Mouse (Mus musculus) lung, embryonic 16.5 days (tissue): ENCODE data around the gene Nop58. TPM values are rescaled to one million over a fixed set of nuclear protein-coding genes. Genes with fewer than 3 reads are reported as not detected.
"Not testable (repeated sequence)": the region's sequence is repeated elsewhere in the genome, so short reads cannot be mapped to it uniquely, and the experiment has no call there.

Source experiments
- ATAC-seq: fragments of 200-750 bp; cut with Nextera tagmentation; 2 replicates; pipeline ENCODE4 v1.8.0; 2017; ENCODE audit warnings: low read depth, mild to moderate bottlenecking, moderate library complexity
- H3K27ac ChIP-seq: fragments of 300-500 bp; sonication (generic); 2 replicates; pipeline ENCODE4 v1.5.1; 2014; ENCODE audit warnings: mild to moderate bottlenecking, control low read depth, low read length
- H3K27me3 ChIP-seq: fragments of 300-500 bp; sonication (generic); 2 replicates; pipeline ENCODE4 v1.6.1; 2014; ENCODE audit warnings: low read depth, low read length, mixed read lengths; ENCODE audit not compliant: control insufficient read depth, insufficient read depth
- H3K36me3 ChIP-seq: fragments of 300-500 bp; sonication (generic); 2 replicates; pipeline ENCODE4 v1.6.1; 2014; ENCODE audit warnings: low read length; ENCODE audit not compliant: control insufficient read depth, insufficient read depth
- H3K4me1 ChIP-seq: fragments of 300-500 bp; sonication (generic); replicated peaks from 2 replicates; pipeline ENCODE4 v1.6.1; 2014; ENCODE audit warnings: low read length, mixed read lengths; ENCODE audit not compliant: control insufficient read depth, insufficient read depth
- H3K4me2 ChIP-seq: fragments of 300-500 bp; sonication (generic); 2 replicates; pipeline ENCODE4 v1.6.1; 2014; ENCODE audit warnings: low read depth, low read length, control low read depth
- H3K4me3 ChIP-seq: fragments of 300-500 bp; sonication (generic); 2 replicates; pipeline ENCODE4 v1.5.1; 2014; ENCODE audit warnings: mild to moderate bottlenecking, low read length, control low read depth
- H3K9ac ChIP-seq: fragments of 300-500 bp; sonication (generic); 2 replicates; pipeline ENCODE4 v1.6.1; 2014; ENCODE audit warnings: low read length, control low read depth
- H3K9me3 ChIP-seq: fragments of 300-500 bp; sonication (generic); 2 replicates; pipeline ENCODE4 v1.6.1; 2016; ENCODE audit warnings: low read length; ENCODE audit not compliant: control insufficient read depth
- WGBS: fragments of 180-500 bp; shearing (Covaris S2); extraction: QIAGEN DNeasy Blood & Tissue Kit; methylation state at CpG from one replicate; pipeline ENCODE4 v1.1.7; 2014; 5-methylcytosine and 5-hydroxymethylcytosine counted together
- polyA plus RNA-seq: library from polyadenylated mRNA; unstranded; fragments of >200 nt; fragmentation: Nextera tagmentation; extraction: Ambion mirVana; gene quantifications from 2 replicates; pipeline ENCODE4 v1.2.1, GENCODE M21; 2015

Nop58 gene
- polyA plus RNA-seq, 1 experiment from 2014 or later = 207 TPM

DNA sequence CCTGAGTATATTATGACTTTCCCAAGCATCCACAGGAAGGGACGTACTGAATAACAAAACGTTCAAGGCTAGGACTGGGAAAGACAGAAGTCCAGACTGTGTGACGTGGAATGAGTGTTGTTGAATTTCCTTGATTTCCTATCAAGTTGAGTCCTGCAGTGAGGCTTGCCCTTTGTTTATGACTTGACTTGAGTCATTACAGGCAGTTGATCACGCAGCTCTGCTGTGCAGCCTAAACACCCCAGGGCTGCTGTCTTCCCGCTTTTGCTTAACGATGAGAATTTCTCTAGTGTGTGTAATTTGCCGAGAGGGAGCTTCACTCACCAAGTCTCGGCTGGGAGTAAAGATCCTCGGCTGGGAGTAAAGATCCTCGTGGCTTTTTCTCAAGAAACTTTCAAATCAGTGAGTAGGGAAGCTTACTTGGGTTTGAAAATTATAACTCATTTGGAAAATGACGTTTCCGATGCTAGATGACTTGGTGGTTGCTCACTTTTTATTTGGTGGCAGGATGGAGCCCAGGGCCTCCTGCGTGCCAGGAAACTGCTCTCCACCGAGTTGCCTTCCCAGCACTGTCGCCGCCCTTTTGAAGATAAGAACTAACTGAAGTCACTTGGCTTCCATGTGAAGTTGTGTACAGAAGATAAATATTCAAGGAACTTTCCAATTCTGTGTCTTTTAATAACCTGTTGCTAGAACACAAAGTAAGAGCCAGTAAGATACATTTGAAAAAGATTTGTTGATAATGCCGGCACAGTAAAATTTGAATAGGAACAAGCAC is 55.0 kb downstream of the Nop58 start:
- no peak overlapping the region for H3K4me3 ChIP-seq
- H3K4me1 ChIP-seq = peaks cover 8% of the 10 kb centered on the region
- H3K27me3 ChIP-seq = no peaks in the 10 kb centered on the region
- no peaks in the 10 kb centered on the region for H3K9me3 ChIP-seq
- H3K9ac ChIP-seq = no peak overlapping the region
- 40% methylated on average over 17 of the region's 17 CpGs for WGBS
- H3K36me3 ChIP-seq = no peaks in the 10 kb centered on the region
- H3K27ac ChIP-seq = no peak overlapping the region
- ATAC-seq = no peak
- no peak overlapping the region for H3K4me2 ChIP-seq

DNA sequence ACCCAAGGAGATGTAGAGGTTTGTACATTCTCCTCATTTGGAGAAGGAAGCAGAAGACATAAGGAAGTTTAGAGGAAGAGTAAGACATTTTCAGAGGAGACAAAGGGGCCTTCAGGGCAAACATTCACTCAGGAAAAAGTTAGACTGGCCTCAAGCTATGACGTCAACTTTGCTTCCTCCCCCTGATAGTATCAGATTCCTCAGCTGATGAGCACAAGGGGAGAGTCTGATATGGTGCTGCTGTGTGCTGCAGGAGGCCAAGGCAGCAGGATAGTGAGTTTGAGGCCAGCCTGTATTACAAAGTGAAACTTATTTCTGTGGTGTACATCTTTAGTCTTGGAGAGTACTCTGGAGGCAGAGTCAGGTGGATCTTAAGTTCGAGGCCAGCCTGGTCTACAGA is 64.3 kb downstream of the Nop58 start:
- Histone ChIP-seq H3K4me2 (no peak overlapping the region), H3K36me3 (no peaks in the 10 kb centered on the region), H3K9ac (no peak overlapping the region), H3K4me1 (no peaks in the 10 kb centered on the region), H3K9me3 (no peaks in the 10 kb centered on the region), H3K4me3 (no peak overlapping the region), H3K27ac (no peak overlapping the region), H3K27me3 (no peaks in the 10 kb centered on the region)
- 46% methylated on average over 2 of the region's 2 CpGs for WGBS
- no peak for ATAC-seq

DNA sequence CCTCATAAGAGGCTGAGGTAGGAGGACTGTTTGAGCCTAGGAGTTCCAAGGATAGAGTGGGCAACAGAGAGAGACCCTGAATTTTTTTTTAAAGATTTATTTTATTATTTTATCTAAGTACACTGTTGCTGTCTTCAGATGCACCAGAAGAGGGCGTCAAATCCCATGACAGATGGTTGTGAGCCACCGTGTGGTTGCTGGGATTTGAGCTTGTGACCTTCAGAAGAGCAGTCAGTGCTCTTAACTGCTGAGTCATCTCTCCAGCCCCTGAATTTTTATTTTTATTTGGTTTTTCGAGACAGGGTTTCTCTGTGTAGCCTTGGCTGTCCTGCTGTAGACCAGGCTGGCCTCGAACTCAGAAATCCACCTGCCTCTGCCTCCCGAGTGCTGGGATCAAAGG is 65.0 kb downstream of the Nop58 start:
- H3K9ac ChIP-seq, H3K27ac ChIP-seq, H3K9me3 ChIP-seq, H3K4me3 ChIP-seq, H3K36me3 ChIP-seq, H3K4me1 ChIP-seq, H3K27me3 ChIP-seq, H3K4me2 ChIP-seq, ATAC-seq: not testable (repeated sequence)
- WGBS = 68% methylated on average over 5 of the region's 5 CpGs

DNA sequence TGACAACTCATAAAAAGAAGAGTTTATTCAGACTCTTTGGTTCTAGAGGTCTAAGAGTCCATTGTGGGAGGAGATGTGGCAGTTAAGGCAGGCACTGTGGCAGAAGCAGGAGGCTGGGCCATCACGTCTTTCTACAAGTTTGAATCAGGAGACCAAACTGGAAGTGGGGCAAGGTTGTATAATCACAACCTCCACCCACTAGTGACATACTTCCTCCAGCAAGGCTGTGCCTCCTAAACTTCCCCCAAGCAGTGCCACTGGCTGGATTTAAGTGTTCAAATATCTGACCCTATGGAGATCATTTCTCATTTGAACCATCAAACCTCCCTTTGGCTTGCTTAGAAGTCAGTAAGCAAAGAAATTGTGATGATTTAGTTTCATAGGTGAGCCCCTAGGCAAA is 70.5 kb downstream of the Nop58 start:
- H3K4me3 ChIP-seq = no peak overlapping the region
- H3K27me3 ChIP-seq = no peaks in the 10 kb centered on the region
- H3K27ac ChIP-seq = no peak overlapping the region
- no peaks in the 10 kb centered on the region for H3K36me3 ChIP-seq
- 68% methylated on average over 1 of the region's 1 CpGs for WGBS
- H3K4me1 ChIP-seq = no peaks in the 10 kb centered on the region
- no peak overlapping the region for H3K9ac ChIP-seq
- no peak overlapping the region for H3K4me2 ChIP-seq
- no peaks in the 10 kb centered on the region for H3K9me3 ChIP-seq
- ATAC-seq = no peak

DNA sequence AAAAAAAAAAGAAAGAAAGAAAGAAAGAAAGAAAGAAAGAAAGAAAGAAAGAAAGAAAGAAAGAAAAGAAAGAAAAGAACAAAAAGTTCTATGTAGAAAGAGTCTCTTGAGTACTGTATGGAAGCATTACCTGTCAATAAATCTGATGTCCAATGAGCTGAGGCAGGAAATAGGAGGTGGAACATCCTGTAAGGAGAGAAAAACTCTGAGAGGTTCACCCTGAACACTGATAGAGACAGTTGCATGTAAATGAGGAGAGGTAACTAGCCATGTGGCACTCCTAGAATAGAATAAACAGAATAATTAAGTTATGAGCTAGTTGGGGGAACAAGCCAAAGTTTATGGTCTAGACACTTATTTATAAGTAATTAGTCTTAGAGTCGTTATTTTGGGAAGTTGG is 73.6 kb downstream of the Nop58 start:
- Histone ChIP-seq H3K36me3 (no peaks in the 10 kb centered on the region), H3K27me3 (no peaks in the 10 kb centered on the region), H3K4me3 (no peak overlapping the region), H3K4me2 (no peak overlapping the region), H3K4me1 (no peaks in the 10 kb centered on the region), H3K9me3 (no peaks in the 10 kb centered on the region), H3K9ac (no peak overlapping the region), H3K27ac (no peak overlapping the region)
- no peak for ATAC-seq
- 92% methylated on average over 1 of the region's 1 CpGs for WGBS

DNA sequence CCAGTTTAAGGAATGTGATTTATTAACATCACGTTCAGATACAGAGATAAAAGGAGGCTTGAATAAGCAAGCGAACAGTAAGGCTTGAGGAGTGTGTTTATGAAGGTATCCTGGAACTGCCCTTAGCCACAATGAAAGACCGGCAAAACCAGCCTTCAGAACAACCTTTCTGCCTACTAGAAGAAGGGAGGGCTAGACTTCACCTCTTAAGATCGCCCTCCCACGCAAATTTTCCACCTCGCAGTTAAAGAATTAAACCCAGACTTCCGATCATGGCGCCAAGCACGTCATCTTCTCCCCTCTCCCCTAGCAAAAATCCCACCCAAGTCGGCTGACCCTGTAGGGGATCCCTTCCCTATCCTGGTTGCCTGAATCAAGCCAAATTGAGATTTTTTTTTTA is 77.4 kb downstream of the Nop58 start:
- peak overlapping the region; percentile 97 for H3K9ac ChIP-seq
- peaks cover 4% of the 10 kb centered on the region; the same call in 1 of the 2 replicates for H3K4me1 ChIP-seq
- peak overlapping the region; percentile 96 for H3K4me3 ChIP-seq
- H3K9me3 ChIP-seq = no peaks in the 10 kb centered on the region
- no peaks in the 10 kb centered on the region for H3K36me3 ChIP-seq
- no peak for ATAC-seq
- peak overlapping the region; percentile 100 for H3K27ac ChIP-seq
- no peaks in the 10 kb centered on the region for H3K27me3 ChIP-seq
- WGBS = 2% methylated on average over 10 of the region's 10 CpGs
- H3K4me2 ChIP-seq = peak overlapping the region; percentile 89

DNA sequence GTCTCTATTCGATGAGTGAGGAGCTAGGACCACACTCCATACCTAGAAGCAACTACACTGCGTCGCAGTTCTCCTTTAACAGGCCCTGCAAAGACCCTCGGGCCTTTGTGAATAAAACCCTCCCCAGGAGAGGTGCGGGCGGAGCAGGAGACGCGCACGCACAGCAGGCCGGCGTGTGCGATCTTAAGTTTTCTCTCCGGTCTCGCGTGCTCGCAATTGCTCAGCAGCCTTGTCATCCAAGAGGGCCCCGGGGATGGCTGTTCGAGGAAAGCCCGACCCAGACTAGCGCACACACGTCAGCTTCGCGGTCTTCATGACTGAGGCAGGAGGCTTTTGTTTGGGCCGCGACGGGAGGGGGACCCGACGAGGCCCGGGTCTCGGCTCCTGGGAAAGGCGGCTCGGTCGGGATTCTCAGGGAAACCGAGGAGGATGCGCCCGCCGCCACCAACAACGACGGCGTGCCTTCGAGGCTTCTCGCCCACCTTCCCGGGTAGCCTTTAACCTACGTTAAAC is 77.9 kb downstream of the Nop58 start:
- H3K4me2 ChIP-seq = peak overlapping the region; percentile 89
- H3K4me1 ChIP-seq = peaks cover 4% of the 10 kb centered on the region; the same call in 1 of the 2 replicates
- H3K9me3 ChIP-seq = no peaks in the 10 kb centered on the region
- under 1% methylated on average over 44 of the region's 44 CpGs for WGBS
- H3K27ac ChIP-seq = peak overlapping the region; percentile 100
- peak overlapping the region; percentile 97 for H3K9ac ChIP-seq
- no peaks in the 10 kb centered on the region for H3K27me3 ChIP-seq
- H3K4me3 ChIP-seq = peak overlapping the region; percentile 96
- peak; percentile 44 for ATAC-seq
- no peaks in the 10 kb centered on the region for H3K36me3 ChIP-seq

DNA sequence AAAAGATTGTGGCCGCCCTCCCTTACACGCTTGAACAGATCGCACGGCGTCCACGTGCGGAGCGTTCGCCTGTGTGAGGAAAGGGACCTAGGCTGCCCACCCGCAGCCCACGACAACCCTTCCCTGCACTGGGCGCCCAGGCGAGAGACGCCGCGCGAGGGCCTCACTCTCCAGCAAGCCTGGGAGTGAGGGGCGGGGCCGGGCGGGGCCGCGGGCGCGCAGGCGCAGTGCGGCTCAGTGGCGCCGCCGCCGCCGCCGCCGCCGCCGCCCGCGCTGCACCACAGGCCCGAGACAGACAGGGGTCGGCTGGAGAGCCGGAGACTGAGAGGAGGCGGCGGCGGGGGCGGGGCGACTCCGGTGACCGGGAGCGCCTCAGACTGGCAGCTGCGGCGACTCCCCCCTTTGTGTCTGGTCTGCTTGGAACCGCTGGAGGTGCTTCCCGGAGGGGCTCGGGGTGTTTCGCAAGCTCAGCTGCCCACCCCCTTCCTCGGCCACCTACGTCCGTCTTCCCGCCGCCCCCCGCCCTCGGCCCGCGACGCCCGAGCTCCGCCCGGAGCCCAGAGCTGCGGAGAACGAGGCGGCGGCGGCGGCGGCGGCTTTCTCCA is 78.5 kb downstream of the Nop58 start, which contains the start of gene Bmpr2:
Bmpr2 (plus strand) TSS at position 237 of the 605 bp plus-strand sequence.
- H3K27me3 ChIP-seq = no peaks in the 10 kb centered on the region
- peak within 1 kb of the TSS; percentile 96 for H3K4me3 ChIP-seq
- H3K27ac ChIP-seq = peak within 1 kb of the TSS; percentile 100
- peaks cover 4% of the 10 kb centered on the region; the same call in 1 of the 2 replicates for H3K4me1 ChIP-seq
- peak within 1 kb of the TSS; percentile 97 for H3K9ac ChIP-seq
- H3K9me3 ChIP-seq = no peaks in the 10 kb centered on the region
- WGBS = 0% methylated on average over 37 of the region's 75 CpGs
- H3K36me3 ChIP-seq = peaks cover 1% of the 10 kb centered on the region; the same call in 1 of the 2 replicates
- H3K4me2 ChIP-seq = peak within 1 kb of the TSS; percentile 89
- peak; percentile 94 for ATAC-seq

DNA sequence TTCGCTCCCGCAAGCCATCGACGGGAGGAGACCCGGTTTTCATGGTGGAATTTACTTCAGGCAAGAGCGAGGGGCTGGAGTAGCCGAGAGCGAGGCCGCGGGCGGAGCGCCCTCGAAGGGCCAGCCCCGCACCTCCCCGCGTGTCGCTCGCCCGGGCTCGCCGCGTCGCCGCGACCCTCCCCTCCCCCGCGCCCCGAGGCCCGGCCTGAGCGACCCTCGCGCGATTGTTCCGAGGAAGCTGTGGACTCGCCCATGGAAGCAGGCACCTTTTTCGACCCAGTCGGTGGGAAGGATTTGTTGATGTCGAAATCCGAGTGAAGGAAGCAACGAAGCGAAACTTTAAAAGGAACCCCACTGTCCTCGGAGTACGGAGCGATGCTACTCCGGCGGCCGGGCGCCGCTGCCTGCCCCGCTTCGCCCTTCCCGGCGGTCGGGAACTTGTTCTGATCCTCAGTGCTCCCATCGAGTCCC is 79.0 kb downstream of the Nop58 start:
- peak; percentile 78 for ATAC-seq
- H3K4me1 ChIP-seq = peaks cover 4% of the 10 kb centered on the region; the same call in 1 of the 2 replicates

More for the DNA sequence above, 79.0 kb downstream of the Nop58 start:
- Histone ChIP-seq H3K27ac (peak overlapping the region; percentile 100), H3K4me2 (peak overlapping the region; percentile 54), H3K36me3 (peaks cover 4% of the 10 kb centered on the region; the same call in 1 of the 2 replicates), H3K27me3 (no peaks in the 10 kb centered on the region), H3K4me3 (peak overlapping the region; percentile 96), H3K9me3 (no peaks in the 10 kb centered on the region), H3K9ac (peak overlapping the region; percentile 97)
- under 1% methylated on average over 55 of the region's 55 CpGs for WGBS
